Mouse (Mus musculus) CD4-positive, CD25-positive, alpha-beta regulatory T cell, adult 2 months (primary cell): ENCODE measurements around the gene Plekhg6.

Experiments
- DNase-seq: peaks from one replicate; pipeline ENCODE4 v3.0.0-alpha.2; 2012; ENCODE audit warnings: low read depth, low spot score

Gene Plekhg6

DNA sequence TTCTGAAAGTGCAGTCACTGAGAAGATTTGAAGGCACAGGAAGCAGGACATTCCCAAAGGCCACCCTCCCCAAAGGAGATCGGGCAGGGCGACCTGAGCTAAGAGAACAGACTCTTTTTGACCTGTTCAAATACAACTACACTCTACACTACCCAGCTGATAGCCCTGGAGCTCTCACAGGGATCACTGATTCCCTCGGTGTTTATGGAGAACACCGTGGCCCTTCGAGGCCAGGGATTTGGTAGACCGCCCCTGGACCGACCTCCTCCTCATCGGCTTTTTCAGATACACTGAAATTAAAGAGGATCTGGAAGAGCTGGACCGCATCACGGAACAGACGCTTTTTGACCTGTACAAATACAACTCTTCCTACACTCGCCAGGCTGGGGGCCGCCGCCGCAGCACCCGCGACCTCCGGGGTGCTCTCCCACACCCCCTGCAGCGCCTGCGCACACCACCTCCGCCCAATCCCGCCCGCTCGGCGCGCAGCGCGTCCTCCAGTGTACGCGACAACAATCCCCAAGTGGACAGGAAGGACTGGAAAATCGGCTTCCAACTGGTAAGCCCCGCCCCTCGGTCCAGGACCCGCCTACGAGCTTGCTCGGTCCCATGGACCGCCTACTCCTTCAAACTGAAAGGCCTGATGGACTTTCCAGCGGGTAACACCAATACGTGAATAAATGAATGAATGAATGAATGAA, 49.8 kb downstream of the Plekhg6 start:
- DNase-seq, result peak; percentile 49

DNA sequence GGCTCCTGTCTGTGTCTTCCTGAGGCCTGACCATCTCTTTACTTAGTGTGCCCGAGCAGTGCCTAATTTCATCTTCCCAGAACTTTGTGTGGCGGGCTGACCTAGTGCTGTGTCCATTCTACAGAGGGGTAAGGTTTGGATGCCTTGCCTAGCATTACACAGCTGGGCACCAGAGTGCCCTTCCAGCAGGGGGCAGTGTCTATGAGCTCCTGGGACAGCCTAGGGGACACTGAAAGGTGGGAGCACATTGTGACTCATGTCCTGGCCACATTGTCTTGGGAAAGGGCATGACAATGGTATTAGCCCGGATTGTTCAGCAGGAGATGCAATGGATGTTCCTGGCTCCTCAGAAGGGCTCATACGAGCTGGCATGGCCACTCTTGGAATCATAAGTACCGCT, 52.4 kb downstream of the Plekhg6 start:
- peak; percentile 77 for DNase-seq

DNA sequence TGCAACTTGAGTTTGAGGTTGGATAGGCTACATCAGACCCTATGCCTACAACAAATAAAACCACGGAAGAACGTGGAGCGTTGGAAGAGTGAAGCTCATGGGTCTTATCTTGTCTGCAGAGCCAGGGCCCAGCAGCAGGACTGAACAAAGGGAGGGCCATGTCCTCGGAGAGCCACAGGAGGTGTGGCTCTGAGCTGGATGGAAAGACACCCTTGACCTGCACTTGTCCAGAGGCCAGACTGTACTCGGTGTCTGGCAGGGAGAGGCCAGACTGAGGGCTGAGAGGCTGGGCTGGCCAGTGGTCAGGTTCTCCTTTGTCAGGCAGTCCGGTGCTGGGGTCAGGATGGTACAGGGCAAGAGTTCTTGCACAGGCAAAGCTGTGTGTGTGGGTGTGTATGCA, 55.3 kb downstream of the Plekhg6 start:
- no peak for DNase-seq

DNA sequence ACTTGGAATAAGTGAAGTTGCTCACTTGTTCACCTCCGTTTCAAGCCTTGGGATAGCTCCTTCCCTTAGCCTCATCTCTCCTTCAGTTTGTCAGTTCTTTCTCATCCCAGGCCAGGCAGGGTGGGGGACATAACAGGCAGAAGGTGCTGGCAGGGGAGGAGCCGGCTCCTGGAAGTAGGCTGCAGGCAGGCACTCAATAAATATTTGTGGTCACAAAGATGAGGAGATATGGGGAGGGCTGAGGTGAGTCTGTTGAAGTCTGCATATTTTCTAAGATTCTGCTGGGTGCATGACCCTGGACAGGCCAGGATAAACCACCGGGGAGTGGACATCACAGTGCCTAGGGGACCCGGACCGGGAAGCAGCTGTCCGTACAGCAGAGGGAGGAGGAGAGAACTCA, 57.0 kb downstream of the Plekhg6 start:
- no peak for DNase-seq

DNA sequence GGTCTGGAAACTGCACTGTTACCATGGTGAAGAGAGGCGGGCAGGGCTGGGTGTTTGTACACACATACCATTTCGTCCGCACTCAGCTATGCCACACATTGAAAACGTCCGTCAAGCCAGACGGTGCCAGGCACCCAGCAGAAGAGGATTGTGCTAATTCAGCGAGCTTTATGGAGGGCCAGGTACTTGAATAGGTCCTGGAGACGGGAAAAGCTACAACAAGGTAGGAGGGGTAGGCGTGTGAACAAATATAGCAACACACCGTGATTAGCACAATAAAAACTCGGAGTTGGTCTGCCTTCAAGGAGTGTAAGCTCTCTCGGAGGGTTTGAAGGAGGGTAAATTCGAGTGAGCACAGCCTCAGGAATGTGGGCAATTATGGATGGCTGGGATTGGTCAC, 57.8 kb downstream of the Plekhg6 start:
- DNase-seq, result no peak

DNA sequence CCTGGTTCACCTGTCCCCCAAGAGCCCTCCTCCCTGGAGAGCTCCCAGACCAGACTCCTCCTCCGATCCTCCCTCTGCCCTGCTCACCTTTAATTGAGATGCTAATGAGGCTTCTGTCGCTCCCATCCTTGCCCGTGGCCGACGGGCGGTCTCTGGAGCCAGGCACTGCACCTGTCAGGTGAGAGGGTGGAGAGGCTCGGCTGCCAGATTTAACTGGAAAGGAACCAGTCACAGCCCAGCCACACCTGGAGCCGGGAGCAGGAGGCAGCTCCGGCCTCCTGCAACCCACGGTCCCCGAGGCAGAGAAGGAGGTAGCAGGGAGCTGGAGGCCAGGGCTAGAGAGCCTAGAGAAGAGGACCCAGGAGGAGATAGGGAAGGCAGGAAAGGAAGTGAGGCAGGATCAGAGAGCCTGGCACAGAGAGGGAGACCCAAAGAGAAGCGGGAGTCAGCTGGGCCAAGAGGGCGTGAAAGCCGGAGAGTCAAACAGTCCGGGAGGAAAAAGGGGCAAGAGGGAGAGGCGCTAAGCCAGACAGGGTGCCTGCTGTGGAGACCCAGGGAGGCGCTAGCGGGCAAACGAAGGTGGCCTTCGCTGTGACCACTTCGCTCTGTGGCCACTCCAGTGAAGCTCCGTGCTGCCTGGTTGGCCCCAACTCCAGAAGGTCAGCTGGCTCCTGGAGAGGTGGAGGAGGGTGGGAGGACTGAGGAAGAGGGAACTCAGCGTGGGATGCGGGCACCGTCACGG, 59.3 kb downstream of the Plekhg6 start:
- no peak for DNase-seq

DNA sequence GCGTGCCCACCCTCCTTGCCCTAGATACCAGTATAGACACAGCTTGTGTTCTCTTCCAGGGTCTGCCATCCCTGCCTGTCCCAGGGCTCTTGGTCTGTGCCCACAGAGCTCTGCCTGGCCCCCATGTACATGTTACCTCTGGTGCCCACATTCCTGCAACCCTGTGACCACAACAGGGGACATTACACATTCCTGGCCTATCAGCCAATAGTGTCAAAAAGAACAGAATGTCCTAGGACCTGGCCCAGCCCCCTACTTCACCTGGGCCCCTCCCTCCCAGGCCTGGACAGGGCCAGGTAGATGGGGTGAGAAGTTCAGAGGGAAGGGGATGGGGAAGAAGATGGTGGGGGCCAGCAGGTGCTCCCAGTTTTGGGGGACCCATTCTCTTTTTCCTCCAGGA, 60.3 kb downstream of the Plekhg6 start, which contains the start of gene Scnn1a:
Scnn1a (plus strand) TSS at position 337 of the 400 bp plus-strand sequence.
- DNase-seq, result no peak

DNA sequence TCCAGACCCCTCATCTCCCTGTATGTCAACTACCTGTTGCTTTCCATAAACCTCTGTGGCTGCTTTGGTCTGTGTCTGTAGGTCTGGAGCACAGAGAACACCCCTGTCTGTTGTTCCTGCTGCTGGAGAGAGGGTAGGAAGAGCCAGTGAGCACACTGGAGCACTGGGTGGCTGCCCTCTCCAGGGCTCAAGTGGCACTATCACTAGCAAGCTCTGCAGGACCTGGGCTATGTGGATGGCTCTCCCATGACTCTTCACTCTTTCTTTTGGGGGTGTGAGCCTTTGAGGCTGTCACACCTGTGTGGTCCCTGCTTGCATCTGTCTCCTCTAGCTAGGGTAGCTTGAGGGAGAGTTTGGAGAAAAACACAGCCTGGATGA, 60.7 kb downstream of the Plekhg6 start:
- DNase-seq, result no peak

DNA sequence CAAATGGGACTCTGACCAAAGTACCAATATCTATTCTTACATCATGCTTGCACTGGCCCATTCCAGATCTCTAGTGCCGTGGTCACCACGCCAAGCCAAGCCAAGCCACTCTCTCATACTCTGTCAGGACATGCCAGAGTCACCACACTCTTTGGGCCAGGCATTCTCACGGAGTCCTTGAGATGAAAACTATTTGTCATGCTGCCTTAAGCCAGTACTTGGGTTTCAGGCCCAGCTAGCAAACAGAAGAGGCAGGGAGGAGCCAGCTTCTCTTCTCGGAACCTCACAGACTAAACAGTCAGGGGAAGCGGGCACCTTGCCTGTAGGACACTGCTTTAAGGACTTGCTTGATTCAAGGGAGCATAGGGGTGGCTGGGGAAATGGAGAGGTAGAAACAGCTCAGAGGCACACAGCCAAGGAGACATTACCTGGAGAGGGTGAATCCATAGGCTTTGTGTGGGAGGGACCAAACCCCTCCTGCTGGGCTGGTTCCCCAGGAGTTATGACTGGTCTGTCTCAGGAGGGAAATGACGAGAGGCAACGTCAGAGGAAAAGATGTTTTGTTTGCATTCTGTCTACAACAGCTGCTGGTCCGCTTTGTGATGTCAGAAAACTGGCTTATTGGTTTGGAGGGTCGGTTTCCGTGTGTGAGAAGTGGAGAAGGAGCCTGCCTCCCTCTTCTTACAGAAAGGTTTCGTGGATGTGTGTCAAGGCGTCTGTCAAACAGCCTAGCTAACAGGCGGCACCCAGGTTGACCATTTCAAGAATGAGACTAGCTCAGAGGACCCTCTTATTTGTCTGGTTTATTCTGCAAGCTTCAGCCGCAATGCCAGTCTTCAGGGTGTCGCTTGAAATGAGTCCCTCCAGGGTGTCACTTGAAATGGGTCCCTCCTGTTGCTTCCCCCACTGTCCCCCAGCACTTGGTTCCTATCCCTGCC, 61.3 kb downstream of the Plekhg6 start:
- DNase-seq, result no peak

DNA sequence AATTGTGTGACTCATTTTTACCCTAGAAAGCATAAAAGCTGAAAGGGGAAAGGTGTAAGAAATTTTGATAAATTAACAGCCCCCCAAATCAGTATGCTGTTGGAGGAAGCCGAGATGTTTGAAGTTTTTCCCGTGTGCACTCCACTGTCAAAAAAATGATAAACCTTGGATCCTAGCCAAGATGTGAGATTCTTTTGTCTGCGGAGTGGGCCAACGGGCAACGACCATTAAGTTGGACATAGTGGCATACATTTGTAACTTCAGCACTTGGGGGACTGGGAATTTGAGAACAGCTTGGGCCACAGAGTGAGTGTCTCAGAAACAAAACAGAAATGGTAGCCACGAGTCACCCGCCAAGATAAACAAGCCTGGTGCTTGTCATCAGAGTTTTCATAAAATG, 63.5 kb downstream of the Plekhg6 start:
- DNase-seq, result no peak

DNA sequence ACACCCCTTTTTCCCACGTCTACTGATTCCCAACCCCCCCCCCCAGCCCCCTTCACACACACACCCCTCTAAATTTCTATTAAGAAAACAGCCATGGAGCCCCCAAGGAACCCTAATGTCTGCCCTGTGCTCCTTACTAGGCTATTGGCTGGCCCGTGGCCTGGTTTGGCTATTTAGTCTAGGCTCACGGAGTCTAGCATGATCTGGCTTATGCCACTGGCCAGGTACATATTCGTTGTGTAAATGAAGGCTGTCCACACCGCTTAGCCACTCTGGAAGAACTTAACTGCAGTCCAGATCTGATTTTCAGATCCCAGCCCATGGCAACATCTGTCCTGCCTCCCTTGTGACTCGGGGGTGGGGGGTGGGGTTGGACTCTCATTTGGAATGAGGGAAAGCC, 65.8 kb downstream of the Plekhg6 start:
- no peak for DNase-seq

DNA sequence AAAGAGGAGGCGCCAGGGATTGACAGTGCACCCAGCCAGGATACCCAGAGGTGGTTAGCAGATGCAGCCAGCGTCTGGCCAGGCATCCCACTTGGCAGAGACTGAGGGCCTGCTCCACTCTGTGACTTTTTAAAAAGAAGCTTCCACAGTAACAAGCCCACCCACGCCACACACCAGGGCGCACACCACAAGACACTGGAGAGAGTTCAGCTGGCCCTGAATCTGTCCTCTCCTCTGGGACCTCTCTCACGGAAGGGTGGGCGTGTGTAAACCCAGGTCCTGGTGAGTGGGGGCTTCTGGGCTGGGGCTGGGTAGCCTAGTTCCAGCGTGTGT, 66.4 kb downstream of the Plekhg6 start:
- no peak for DNase-seq

DNA sequence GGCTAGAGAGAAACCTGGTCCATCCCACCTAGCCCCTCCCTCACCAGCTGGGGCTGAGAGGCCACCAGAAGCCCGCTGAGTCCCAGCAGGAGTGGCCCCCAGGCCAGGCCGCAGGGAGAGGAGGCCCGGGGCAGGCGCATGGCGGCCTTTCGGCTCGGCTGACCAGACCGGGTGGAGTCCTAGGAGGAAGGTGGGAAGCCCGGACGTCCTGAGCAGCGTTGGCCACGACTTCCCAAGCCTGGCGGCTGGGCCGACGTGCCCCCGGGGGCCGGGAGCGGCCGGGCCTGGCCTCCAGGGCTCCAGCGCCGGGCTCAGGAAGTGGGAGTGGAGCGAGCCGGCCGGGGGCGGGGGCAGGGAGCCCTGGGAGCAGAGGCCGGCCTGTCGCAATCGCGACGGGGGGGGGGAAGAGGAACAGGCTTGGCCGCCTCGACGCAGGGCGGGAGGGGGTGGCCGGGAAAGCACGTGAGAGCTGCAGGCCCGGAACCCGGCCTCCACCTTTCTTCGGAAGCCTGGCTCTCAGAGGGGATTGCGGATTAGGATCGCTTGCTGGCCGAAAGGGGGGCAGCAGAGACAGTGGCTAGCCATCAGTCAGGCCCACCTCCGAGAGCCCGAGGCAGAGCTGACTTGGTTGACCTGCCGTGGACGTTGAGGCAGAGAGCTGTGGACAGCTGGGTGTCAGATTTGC, 66.9 kb downstream of the Plekhg6 start, which contains the start of gene Ltbr:
Ltbr (minus strand) TSS at position 340 of the 685 bp plus-strand sequence.
- DNase-seq, result peak; percentile 33
